Mouse (Mus musculus): ENCODE measurements around the gene Srsf3. TPM values are rescaled to one million over a fixed set of nuclear protein-coding genes. Genes with fewer than 3 reads are reported as not detected.
A peak's percentile ranks its signal among the peaks of the same experiment; 100 is the strongest.

Srsf3 gene
- polyA plus RNA-seq, 1 experiment from 2014 or later = 532 TPM

DNA sequence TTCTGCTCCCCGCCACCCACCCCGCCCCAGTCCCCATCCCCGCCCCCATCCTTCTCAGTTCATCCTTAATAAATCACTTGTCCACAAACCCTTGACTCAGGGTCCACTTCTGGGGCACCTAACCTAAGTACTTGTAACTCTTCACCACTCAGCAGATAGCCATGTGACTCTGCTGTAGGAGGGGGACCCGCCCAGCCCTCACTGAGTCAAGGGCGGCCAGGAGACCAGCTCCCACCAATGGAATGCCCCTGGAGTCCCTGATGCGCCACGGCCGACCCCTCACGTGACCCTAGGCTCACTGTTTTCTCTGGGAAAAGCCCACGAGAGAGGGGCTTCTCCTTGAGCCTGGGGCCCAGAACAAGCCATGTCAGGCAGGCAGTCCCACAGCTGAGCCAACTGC lies 36.6 kb downstream of the Srsf3 start:
- WGBS = 75% methylated on average over 10 of the region's 10 CpGs
- Histone ChIP-seq H3K4me3 (ENCODE audit: low read depth, low read length) (no peak overlapping the region), H3K9me3 (ENCODE audit: control insufficient read depth, low read length) (no peaks in the 10 kb centered on the region), H3K27me3 (replicated peaks; ENCODE audit: control insufficient read depth, insufficient read depth, low read length) (peaks cover 3% of the 10 kb centered on the region; the same call in 1 of the 2 replicates), H3K36me3 (ENCODE audit: control insufficient read depth, insufficient read depth, low read length) (no peaks in the 10 kb centered on the region), H3K4me2 (no peak overlapping the region), H3K27ac (ENCODE audit: low read depth, low read length) (no peak overlapping the region), H3K4me1 (replicated peaks; ENCODE audit: control insufficient read depth, insufficient read depth, low read length) (peaks cover 6% of the 10 kb centered on the region; the same call in 1 of the 2 replicates), H3K9ac (ENCODE audit: low read depth, low read length) (no peak overlapping the region)
- DNase-seq (ENCODE audit: low spot score) = no peak
- ATAC-seq (replicated peaks; ENCODE audit: low FRiP score) = no peak

DNA sequence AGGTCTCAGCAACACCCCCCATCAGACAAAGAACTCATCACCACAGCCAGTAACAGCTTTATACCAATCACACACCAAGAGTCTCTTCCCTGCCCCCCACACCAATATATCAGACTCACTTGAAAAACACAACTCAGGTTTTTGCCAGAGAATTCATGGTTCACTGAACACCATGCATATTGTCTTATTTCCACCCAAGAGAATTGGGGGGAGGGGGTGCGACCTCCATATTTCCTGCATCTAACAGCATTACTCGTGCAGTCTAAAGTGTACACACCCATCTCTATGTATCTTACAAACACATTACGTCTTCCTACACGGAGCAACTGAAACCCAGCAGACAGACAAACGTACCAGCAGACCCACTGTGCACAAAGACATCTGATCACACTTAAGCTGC lies 39.4 kb downstream of the Srsf3 start:
- DNase-seq (ENCODE audit: low spot score) (no peak), ATAC-seq (replicated peaks; ENCODE audit: low FRiP score) (no peak)
- WGBS = 71% methylated on average over 5 of the region's 5 CpGs
- H3K4me3 ChIP-seq (ENCODE audit: low read depth, low read length) = no peak overlapping the region
- H3K27ac ChIP-seq (ENCODE audit: low read depth, low read length) = no peak overlapping the region
- no peak overlapping the region for H3K9ac ChIP-seq (ENCODE audit: low read depth, low read length)
- no peaks in the 10 kb centered on the region for H3K9me3 ChIP-seq (ENCODE audit: control insufficient read depth, low read length)
- H3K4me1 ChIP-seq (replicated peaks; ENCODE audit: control insufficient read depth, insufficient read depth, low read length) = peaks cover 6% of the 10 kb centered on the region; the same call in 1 of the 2 replicates
- H3K27me3 ChIP-seq (replicated peaks; ENCODE audit: control insufficient read depth, insufficient read depth, low read length) = peaks cover 3% of the 10 kb centered on the region; the same call in 1 of the 2 replicates
- no peaks in the 10 kb centered on the region for H3K36me3 ChIP-seq (ENCODE audit: control insufficient read depth, insufficient read depth, low read length)
- H3K4me2 ChIP-seq = no peak overlapping the region

DNA sequence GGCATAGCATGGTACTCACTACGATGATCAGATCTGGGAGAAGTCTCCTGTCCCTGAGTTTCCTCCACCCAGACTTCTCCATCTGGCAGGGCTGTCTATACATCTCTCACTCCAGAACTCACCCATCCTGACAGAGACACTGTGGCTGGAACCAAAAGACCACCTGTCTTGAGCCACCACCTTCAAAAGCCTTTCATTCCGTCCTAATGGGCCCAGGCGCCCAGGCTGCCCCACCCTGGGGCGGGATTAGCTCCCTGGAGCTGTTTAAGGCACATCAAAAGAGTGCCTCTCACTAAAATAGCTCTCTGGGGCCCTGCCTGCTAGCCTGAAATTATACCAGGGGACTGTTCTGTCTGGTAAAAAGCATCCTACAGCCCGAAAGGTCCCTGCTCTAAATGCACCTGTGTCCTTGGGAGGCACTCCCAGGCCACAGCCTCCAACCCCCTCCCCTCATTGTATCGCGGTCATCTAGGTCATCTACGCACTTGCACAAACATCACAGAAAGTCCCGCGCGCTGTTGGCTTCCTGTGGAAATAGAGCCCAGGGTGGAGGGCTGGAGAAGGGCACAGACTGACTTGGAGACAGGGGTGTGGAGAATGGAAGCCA lies 40.4 kb downstream of the Srsf3 start:
- Histone ChIP-seq H3K27ac (ENCODE audit: low read depth, low read length) (no peak overlapping the region), H3K4me1 (replicated peaks; ENCODE audit: control insufficient read depth, insufficient read depth, low read length) (peaks cover 6% of the 10 kb centered on the region; the same call in 1 of the 2 replicates), H3K9me3 (ENCODE audit: control insufficient read depth, low read length) (no peaks in the 10 kb centered on the region), H3K36me3 (ENCODE audit: control insufficient read depth, insufficient read depth, low read length) (no peaks in the 10 kb centered on the region), H3K4me2 (no peak overlapping the region), H3K9ac (ENCODE audit: low read depth, low read length) (no peak overlapping the region), H3K4me3 (ENCODE audit: low read depth, low read length) (no peak overlapping the region), H3K27me3 (replicated peaks; ENCODE audit: control insufficient read depth, insufficient read depth, low read length) (peaks cover 6% of the 10 kb centered on the region)
- DNase-seq (ENCODE audit: low spot score) = no peak
- WGBS = 19% methylated on average over 11 of the region's 11 CpGs
- ATAC-seq (replicated peaks; ENCODE audit: low FRiP score) = no peak

DNA sequence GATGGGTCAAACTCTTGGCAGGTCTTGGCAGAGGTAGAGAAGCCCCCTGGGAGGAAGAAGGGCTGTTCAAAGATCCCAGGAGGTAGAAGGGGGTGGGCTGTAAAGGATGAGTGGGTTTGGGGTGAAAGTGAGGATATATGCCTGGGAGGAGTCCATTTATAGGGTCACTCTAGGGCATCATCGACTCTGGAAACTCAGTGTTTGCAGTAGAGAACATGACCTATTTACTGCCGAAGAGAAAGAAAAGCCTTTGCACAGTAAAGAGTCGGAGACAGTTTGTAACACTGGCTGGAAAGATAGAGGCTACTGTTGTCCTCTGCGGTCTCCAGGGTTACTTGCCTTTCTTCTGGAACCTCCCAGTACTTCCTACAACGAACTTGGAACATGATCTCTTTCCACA lies 40.9 kb downstream of the Srsf3 start:
- Histone ChIP-seq H3K4me2 (no peak overlapping the region), H3K27me3 (replicated peaks; ENCODE audit: control insufficient read depth, insufficient read depth, low read length) (peaks cover 6% of the 10 kb centered on the region), H3K9me3 (ENCODE audit: control insufficient read depth, low read length) (no peaks in the 10 kb centered on the region), H3K4me3 (ENCODE audit: low read depth, low read length) (no peak overlapping the region), H3K4me1 (replicated peaks; ENCODE audit: control insufficient read depth, insufficient read depth, low read length) (peaks cover 8% of the 10 kb centered on the region), H3K9ac (ENCODE audit: low read depth, low read length) (no peak overlapping the region), H3K27ac (ENCODE audit: low read depth, low read length) (0 out of 2 replicates have a peak overlapping the region, but pooled peaks have one; percentile 8), H3K36me3 (ENCODE audit: control insufficient read depth, insufficient read depth, low read length) (no peaks in the 10 kb centered on the region)
- 57% methylated on average over 5 of the region's 5 CpGs for WGBS
- DNase-seq (ENCODE audit: low spot score) (no peak), ATAC-seq (replicated peaks; ENCODE audit: low FRiP score) (no peak)

DNA sequence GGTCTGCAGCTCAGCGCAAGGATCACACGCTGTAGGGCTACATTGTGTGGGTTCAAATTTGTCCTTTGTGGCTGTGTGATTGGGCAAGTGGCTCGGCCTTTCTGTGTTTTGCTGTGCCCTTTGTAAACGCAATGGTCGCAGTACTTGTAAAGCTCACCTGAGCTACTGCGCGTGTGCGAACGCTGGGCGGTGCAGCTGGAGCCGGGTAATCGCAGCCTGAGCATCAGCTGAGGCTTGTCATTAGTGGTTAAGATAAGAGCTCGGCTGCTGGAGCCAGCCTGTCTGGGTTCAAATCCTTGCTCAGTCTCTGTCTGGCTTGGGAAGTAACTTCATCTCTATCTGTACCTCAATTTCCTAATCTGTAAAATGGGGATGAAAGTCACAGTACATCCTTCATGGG lies 41.7 kb downstream of the Srsf3 start:
- H3K9ac ChIP-seq (ENCODE audit: low read depth, low read length) = no peak overlapping the region
- no peak overlapping the region for H3K4me3 ChIP-seq (ENCODE audit: low read depth, low read length)
- WGBS = 58% methylated on average over 13 of the region's 13 CpGs
- no peak overlapping the region for H3K4me2 ChIP-seq
- no peak overlapping the region for H3K27ac ChIP-seq (ENCODE audit: low read depth, low read length)
- peaks cover 6% of the 10 kb centered on the region for H3K27me3 ChIP-seq (replicated peaks; ENCODE audit: control insufficient read depth, insufficient read depth, low read length)
- ATAC-seq (replicated peaks; ENCODE audit: low FRiP score) = no peak
- DNase-seq (ENCODE audit: low spot score) = no peak
- H3K9me3 ChIP-seq (ENCODE audit: control insufficient read depth, low read length) = no peaks in the 10 kb centered on the region
- no peaks in the 10 kb centered on the region for H3K36me3 ChIP-seq (ENCODE audit: control insufficient read depth, insufficient read depth, low read length)
- H3K4me1 ChIP-seq (replicated peaks; ENCODE audit: control insufficient read depth, insufficient read depth, low read length) = peaks cover 11% of the 10 kb centered on the region

DNA sequence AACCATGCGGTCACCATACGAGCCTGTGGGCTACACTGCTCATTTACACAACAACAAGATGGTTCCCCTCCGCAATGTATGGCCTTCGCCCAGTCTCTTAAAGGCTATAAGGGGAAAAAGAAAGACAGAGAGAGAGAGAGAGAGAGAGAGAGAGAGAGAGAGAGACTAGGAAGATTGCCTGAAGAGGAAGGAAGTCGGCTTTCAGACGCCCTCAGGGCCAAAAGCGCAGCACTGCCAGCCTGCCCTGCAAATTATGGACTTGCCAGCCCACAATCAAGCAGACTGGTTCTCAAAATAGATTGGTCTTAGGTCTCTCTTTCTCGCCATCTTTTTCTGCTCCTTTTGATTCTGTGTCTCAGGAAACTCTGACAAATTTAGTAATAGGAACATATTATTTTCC lies 43.8 kb downstream of the Srsf3 start:
- H3K4me3 ChIP-seq (ENCODE audit: low read depth, low read length) = no peak overlapping the region
- peaks cover 16% of the 10 kb centered on the region for H3K4me1 ChIP-seq (replicated peaks; ENCODE audit: control insufficient read depth, insufficient read depth, low read length)
- no peak overlapping the region for H3K27ac ChIP-seq (ENCODE audit: low read depth, low read length)
- peaks cover 12% of the 10 kb centered on the region for H3K27me3 ChIP-seq (replicated peaks; ENCODE audit: control insufficient read depth, insufficient read depth, low read length)
- DNase-seq (ENCODE audit: low spot score) = no peak
- no peak overlapping the region for H3K4me2 ChIP-seq
- no peaks in the 10 kb centered on the region for H3K36me3 ChIP-seq (ENCODE audit: control insufficient read depth, insufficient read depth, low read length)
- H3K9ac ChIP-seq (ENCODE audit: low read depth, low read length) = no peak overlapping the region
- no peaks in the 10 kb centered on the region for H3K9me3 ChIP-seq (ENCODE audit: control insufficient read depth, low read length)
- 68% methylated on average over 8 of the region's 8 CpGs for WGBS
- ATAC-seq (replicated peaks; ENCODE audit: low FRiP score) = no peak

DNA sequence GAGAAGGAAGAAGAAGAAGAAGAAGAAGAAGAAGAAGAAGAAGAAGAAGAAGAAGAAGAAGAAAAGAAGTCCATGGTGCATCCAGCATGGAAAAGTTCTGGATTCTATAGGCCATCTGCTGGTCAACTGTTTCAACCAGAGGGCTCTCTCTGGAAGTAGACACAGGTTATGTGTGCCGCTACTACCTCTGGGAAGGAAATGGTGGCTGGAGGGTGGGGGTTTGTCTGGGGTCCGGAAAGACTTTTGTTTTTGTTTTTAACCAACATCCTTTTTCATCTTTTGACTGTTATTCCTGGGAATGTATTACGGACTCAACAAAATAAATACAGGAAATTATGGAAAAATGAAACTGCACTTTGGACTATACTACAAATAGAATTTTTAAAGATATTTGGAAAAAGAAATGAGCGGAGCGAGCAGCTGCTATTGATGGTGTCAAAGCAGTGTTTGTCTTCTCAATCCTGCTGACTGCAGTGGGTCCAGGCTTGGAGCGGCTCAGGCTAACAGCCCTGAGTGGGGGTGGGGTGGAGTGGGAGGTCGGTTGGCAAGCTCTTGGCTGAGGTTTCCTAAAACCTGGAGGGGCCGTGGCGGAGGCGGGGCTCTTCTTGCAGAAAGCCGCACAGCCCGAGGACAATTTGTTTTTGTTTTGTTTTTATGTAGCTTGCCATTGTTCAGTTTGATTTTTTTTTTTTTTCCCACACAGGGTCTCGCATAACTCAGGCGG lies 45.5 kb downstream of the Srsf3 start:
- peak overlapping the region; percentile 67 for H3K4me2 ChIP-seq
- H3K4me1 ChIP-seq (replicated peaks; ENCODE audit: control insufficient read depth, insufficient read depth, low read length) = peaks cover 26% of the 10 kb centered on the region
- peak overlapping the region; percentile 38 for H3K4me3 ChIP-seq (ENCODE audit: low read depth, low read length)
- H3K9me3 ChIP-seq (ENCODE audit: control insufficient read depth, low read length) = no peaks in the 10 kb centered on the region
- H3K9ac ChIP-seq (ENCODE audit: low read depth, low read length) = peak overlapping the region; percentile 23; the same call in 1 of the 2 replicates
- 16% methylated on average over 14 of the region's 14 CpGs for WGBS
- H3K27me3 ChIP-seq (replicated peaks; ENCODE audit: control insufficient read depth, insufficient read depth, low read length) = peaks cover 19% of the 10 kb centered on the region
- ATAC-seq (replicated peaks; ENCODE audit: low FRiP score) = no peak
- H3K36me3 ChIP-seq (ENCODE audit: control insufficient read depth, insufficient read depth, low read length) = no peaks in the 10 kb centered on the region
- H3K27ac ChIP-seq (ENCODE audit: low read depth, low read length) = no peak overlapping the region
- DNase-seq (ENCODE audit: low spot score) = peak; percentile 50

DNA sequence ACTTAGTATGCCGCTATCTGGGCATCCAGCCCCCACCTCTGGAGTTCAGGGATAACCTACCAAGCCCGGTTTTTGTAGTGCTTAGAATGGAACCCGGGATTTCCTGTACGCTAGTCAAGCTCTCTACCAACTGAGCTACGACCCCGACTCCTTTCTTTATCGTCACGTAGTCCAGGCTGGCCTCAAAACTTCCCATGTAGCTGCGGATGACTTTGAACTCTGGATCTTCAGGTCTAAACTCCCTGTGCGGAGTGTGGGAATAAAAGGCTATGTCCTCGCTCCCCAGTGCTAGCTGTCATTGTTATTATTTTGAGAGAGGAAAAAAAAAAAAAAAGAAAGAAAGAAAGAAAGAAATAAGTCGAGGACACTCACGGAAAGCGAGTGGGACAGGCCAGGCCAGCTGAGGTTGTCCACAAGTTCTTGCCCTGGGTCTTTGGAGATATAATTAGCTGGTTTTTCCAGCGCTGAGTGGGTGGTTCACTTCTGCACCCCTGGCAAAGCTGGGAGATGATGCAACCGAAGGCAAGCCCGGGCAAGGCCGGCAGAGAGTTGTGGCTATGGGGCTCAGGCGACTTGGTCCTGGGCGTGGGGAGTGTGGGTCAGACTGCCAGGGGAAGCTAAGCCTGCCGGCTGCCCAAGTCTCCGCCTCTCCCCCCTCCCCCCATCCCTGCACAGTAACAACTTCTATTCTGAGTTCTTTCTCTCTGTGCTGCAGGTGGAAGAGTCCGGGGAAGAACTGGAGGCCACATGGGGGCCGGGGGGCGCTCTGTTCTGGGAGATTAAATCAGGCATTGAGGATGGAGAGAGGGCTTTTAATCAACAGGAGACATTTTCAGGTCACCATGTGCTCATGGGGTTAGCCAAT lies 46.3 kb downstream of the Srsf3 start:
- ATAC-seq (replicated peaks; ENCODE audit: low FRiP score) (no peak), DNase-seq (ENCODE audit: low spot score) (peak; percentile 49)
- WGBS = 7% methylated on average over 25 of the region's 25 CpGs
- H3K4me3 ChIP-seq (ENCODE audit: low read depth, low read length) = peak overlapping the region; percentile 38
- no peak overlapping the region for H3K27ac ChIP-seq (ENCODE audit: low read depth, low read length)
- no peaks in the 10 kb centered on the region for H3K9me3 ChIP-seq (ENCODE audit: control insufficient read depth, low read length)
- H3K9ac ChIP-seq (ENCODE audit: low read depth, low read length) = peak overlapping the region; percentile 23; the same call in 1 of the 2 replicates
- H3K27me3 ChIP-seq (replicated peaks; ENCODE audit: control insufficient read depth, insufficient read depth, low read length) = peaks cover 18% of the 10 kb centered on the region
- H3K4me1 ChIP-seq (replicated peaks; ENCODE audit: control insufficient read depth, insufficient read depth, low read length) = peaks cover 23% of the 10 kb centered on the region
- no peaks in the 10 kb centered on the region for H3K36me3 ChIP-seq (ENCODE audit: control insufficient read depth, insufficient read depth, low read length)
- peak overlapping the region; percentile 67 for H3K4me2 ChIP-seq

All from liver, embryonic 11.5 days (tissue).